Mouse (Mus musculus): ENCODE measurements around the gene Ang4. TPM values are rescaled to one million over a fixed set of nuclear protein-coding genes. Genes with fewer than 3 reads are reported as not detected.
A peak's percentile ranks its signal among the peaks of the same experiment; 100 is the strongest.

Gene Ang4
- total RNA-seq, 1 experiment = not detected

DNA sequence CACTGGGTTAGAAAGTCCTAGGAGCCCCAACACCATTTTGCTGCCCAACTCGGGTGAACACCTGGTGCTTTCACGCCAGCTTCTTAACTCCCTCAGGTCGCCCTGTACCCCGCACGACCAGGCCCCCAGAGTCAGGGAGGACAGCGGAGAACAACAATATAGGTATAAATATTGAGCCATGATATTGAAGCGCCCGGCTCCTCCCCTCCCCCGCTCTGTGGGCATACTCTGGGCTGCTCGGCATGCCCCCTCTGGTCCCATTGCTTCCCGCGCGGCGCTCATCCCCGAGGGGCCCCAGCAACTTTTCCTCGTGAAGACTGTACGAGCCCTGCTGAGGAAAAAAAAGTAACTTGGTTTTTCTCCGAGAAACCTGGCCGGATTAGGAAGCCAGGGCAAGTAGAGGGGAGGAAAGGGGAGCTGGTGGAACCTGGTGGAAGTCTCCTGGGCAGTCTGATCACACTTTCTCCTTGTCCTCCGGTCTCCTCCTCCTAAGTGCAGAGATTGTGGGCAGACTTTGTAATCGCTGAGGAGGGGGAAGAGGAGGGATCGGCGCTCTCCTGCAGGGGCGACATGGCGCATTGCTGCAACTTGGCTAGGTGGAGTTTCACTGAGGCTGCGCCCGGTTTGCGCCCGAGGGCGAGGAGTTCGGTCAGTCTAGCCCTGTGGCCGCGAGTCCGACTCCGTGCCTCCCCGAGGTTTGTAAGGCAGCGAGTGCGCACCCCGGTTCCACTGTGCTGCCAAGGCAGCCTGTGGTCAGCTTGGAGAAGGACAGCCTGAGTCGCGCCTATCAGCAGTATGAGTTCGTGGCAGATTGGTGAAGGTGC lies 32.8 kb downstream of the Ang4 start:
- Histone ChIP-seq H3K9me3 (ENCODE audit: control insufficient read depth, insufficient read depth, low read depth, low read length) (no peaks in the 10 kb centered on the region), H3K4me1 (ENCODE audit: control insufficient read depth in 2 of 2, insufficient read depth in 2 of 2, low read length in 2 of 2, poor library complexity in 1 of 2) (peaks cover 0 to 11% of the 10 kb centered on the region in 2 experiments; a peak in 2 of 4 replicates), H3K4me3 (ENCODE audit: insufficient read depth in 1 of 2, low read depth in 1 of 2, low read length in 2 of 2, poor library complexity in 1 of 2, severe bottlenecking in 1 of 2) (peak overlapping the region in 1 of 2 experiments; percentile 62; a peak in 2 of 4 replicates), H3K9ac (ENCODE audit: insufficient read depth, low read depth, low read length, poor library complexity, severe bottlenecking) (peak overlapping the region; percentile 43; the same call in 1 of the 2 replicates), H3K27ac (ENCODE audit: insufficient read depth, low read depth, low read length, poor library complexity, severe bottlenecking) (no peak overlapping the region), H3K36me3 (ENCODE audit: control insufficient read depth, insufficient read depth, low read length, poor library complexity, severe bottlenecking) (no peaks in the 10 kb centered on the region)
- TF ChIP-seq ZNF384 (IDR thresholded peaks at IDR 0.05; ENCODE audit: low read depth, low read length) = no peak
- no peak for TF ChIP-seq HCFC1 (IDR thresholded peaks at IDR 0.05; ENCODE audit: borderline replicate concordance, insufficient read depth, low read length)
- no peak for TF ChIP-seq CHD2 (IDR thresholded peaks at IDR 0.05; ENCODE audit: low read depth, low read length)
- no peak for TF ChIP-seq MAFK (IDR thresholded peaks at IDR 0.05; ENCODE audit: insufficient read depth, low read depth, low read length)
- no peak for TF ChIP-seq ZC3H11A (IDR thresholded peaks at IDR 0.05; ENCODE audit: borderline replicate concordance, low read depth, low read length)
- no peak for DNase-seq (ENCODE audit: low read depth, low spot score)
- in situ Hi-C loops (cut with MboI; ENCODE audit: low sequenced_read_pairs in 2 of 2, unreplicated experiment in 2 of 2) = no loop called here

DNA sequence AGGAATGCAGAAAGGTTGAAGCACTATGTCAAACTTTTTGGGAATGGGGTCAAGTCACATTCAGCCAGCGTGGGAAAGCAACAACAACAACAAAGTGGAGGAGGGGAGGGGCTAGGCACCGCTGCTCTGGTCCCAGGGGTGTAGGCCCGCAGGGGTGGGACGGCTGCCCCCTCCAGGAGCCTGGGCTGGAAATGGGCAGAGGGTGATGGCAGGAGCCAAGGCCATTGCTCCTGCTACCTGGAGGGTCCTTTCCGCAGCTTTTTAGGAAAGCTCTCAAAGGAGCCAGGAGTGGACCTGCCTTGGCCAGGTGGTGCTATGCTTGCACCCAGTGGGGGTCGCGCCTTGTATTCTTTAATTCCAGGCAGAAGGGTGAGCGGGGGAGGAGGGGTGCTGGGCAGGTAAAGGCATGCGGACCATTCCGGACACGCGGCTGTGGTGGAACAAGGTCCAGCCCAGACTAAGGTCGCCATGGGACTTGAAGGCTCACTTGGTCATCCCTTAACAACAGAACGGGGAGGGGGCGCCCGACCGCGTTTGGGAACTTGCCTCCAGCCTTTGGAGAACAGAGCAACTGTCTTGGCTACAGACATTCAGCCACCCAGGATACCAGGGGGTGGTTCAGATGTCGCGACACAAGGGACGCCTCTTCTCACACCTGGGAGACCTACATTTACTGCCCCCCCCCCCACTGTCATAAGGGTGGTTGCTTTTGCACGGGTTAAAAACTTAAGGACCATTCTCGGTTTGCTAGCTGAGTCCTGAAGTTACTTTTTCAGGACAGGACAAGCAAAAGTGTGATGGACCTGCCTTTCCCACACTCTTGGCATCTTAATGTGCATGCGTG lies 34.0 kb downstream of the Ang4 start:
- H3K4me3 ChIP-seq (ENCODE audit: insufficient read depth in 1 of 2, low read depth in 1 of 2, low read length in 2 of 2, poor library complexity in 1 of 2, severe bottlenecking in 1 of 2) = peak overlapping the region in 1 of 2 experiments; percentile 15; a peak in 1 of 4 replicates
- peaks cover 0 to 11% of the 10 kb centered on the region in 2 experiments; a peak in 2 of 4 replicates for H3K4me1 ChIP-seq (ENCODE audit: control insufficient read depth in 2 of 2, insufficient read depth in 2 of 2, low read length in 2 of 2, poor library complexity in 1 of 2)
- H3K9me3 ChIP-seq (ENCODE audit: control insufficient read depth, insufficient read depth, low read depth, low read length) = no peaks in the 10 kb centered on the region
- DNase-seq (ENCODE audit: low read depth, low spot score) = no peak
- in situ Hi-C loops (cut with MboI; ENCODE audit: low sequenced_read_pairs in 2 of 2, unreplicated experiment in 2 of 2) = no loop called here
- no peak overlapping the region for H3K27ac ChIP-seq (ENCODE audit: insufficient read depth, low read depth, low read length, poor library complexity, severe bottlenecking)
- H3K36me3 ChIP-seq (ENCODE audit: control insufficient read depth, insufficient read depth, low read length, poor library complexity, severe bottlenecking) = no peaks in the 10 kb centered on the region
- TF ChIP-seq MAFK (IDR thresholded peaks at IDR 0.05; ENCODE audit: insufficient read depth, low read depth, low read length) (no peak), ZNF384 (IDR thresholded peaks at IDR 0.05; ENCODE audit: low read depth, low read length) (no peak), ZC3H11A (IDR thresholded peaks at IDR 0.05; ENCODE audit: borderline replicate concordance, low read depth, low read length) (no peak)
- no peak overlapping the region for H3K9ac ChIP-seq (ENCODE audit: insufficient read depth, low read depth, low read length, poor library complexity, severe bottlenecking)

- Histone ChIP-seq H3K4me1 (ENCODE audit: control insufficient read depth in 2 of 2, insufficient read depth in 2 of 2, low read length in 2 of 2, poor library complexity in 1 of 2) (peaks cover 0 to 11% of the 10 kb centered on the region in 2 experiments; a peak in 2 of 4 replicates), H3K36me3 (ENCODE audit: control insufficient read depth, insufficient read depth, low read length, poor library complexity, severe bottlenecking) (no peaks in the 10 kb centered on the region), H3K4me3 (ENCODE audit: insufficient read depth in 1 of 2, low read depth in 1 of 2, low read length in 2 of 2, poor library complexity in 1 of 2, severe bottlenecking in 1 of 2) (peak overlapping the region in 1 of 2 experiments; percentile 21; a peak in 1 of 4 replicates), H3K27ac (ENCODE audit: insufficient read depth, low read depth, low read length, poor library complexity, severe bottlenecking) (no peak overlapping the region), H3K9me3 (ENCODE audit: control insufficient read depth, insufficient read depth, low read depth, low read length) (no peaks in the 10 kb centered on the region), H3K9ac (ENCODE audit: insufficient read depth, low read depth, low read length, poor library complexity, severe bottlenecking) (no peak overlapping the region)
- DNase-seq (ENCODE audit: low read depth, low spot score) = peak; percentile 28
- TF ChIP-seq MAFK (IDR thresholded peaks at IDR 0.05; ENCODE audit: insufficient read depth, low read depth, low read length) (no peak), CHD2 (IDR thresholded peaks at IDR 0.05; ENCODE audit: low read depth, low read length) (no peak)
- in situ Hi-C loops (cut with MboI; ENCODE audit: low sequenced_read_pairs in 2 of 2, unreplicated experiment in 2 of 2) = no loop called here
These were observed 34.8 kb downstream of the Ang4 start for GRCm38 (mm10) chr14:51738411-51739149.

GRCm38 (mm10) chr14:51737967-51738366 lies 35.4 kb downstream of the Ang4 start:
- Histone ChIP-seq H3K27ac (ENCODE audit: insufficient read depth, low read depth, low read length, poor library complexity, severe bottlenecking) (no peak overlapping the region), H3K4me1 (ENCODE audit: control insufficient read depth in 2 of 2, insufficient read depth in 2 of 2, low read length in 2 of 2, poor library complexity in 1 of 2) (peaks cover 0 to 11% of the 10 kb centered on the region in 2 experiments; a peak in 2 of 4 replicates), H3K9me3 (ENCODE audit: control insufficient read depth, insufficient read depth, low read depth, low read length) (no peaks in the 10 kb centered on the region), H3K9ac (ENCODE audit: insufficient read depth, low read depth, low read length, poor library complexity, severe bottlenecking) (no peak overlapping the region), H3K4me3 (ENCODE audit: insufficient read depth in 1 of 2, low read depth in 1 of 2, low read length in 2 of 2, poor library complexity in 1 of 2, severe bottlenecking in 1 of 2) (no peak overlapping the region), H3K36me3 (ENCODE audit: control insufficient read depth, insufficient read depth, low read length, poor library complexity, severe bottlenecking) (no peaks in the 10 kb centered on the region)
- in situ Hi-C loops (cut with MboI; ENCODE audit: low sequenced_read_pairs in 2 of 2, unreplicated experiment in 2 of 2) = no loop called here
- TF ChIP-seq HCFC1 (IDR thresholded peaks at IDR 0.05; ENCODE audit: borderline replicate concordance, insufficient read depth, low read length) = no peak
- no peak for TF ChIP-seq MAFK (IDR thresholded peaks at IDR 0.05; ENCODE audit: insufficient read depth, low read depth, low read length)
- no peak for TF ChIP-seq CHD2 (IDR thresholded peaks at IDR 0.05; ENCODE audit: low read depth, low read length)
- no peak for DNase-seq (ENCODE audit: low read depth, low spot score)

Data from ES-E14 (cell line).